Mouse (Mus musculus) embryonic fibroblast, embryonic 13.5 days (primary cell): ENCODE data around the gene AK157302.

Experiments used
- CTCF ChIP-seq: IDR thresholded peaks from 2 replicates; pipeline ENCODE4 v1.5.1; 2011; ENCODE audit warnings: mild to moderate bottlenecking, control low read depth, low read length, moderate library complexity, borderline replicate concordance; ENCODE audit not compliant: insufficient read depth
- POLR2A ChIP-seq: IDR thresholded peaks from 2 replicates; pipeline ENCODE4 v1.6.1; 2011; ENCODE audit warnings: low read depth, mild to moderate bottlenecking, control low read depth, low read length, moderate library complexity

- no peak for TF ChIP-seq POLR2A
- no peak for TF ChIP-seq CTCF
Observed at GRCm38 (mm10) chr13:21486881-21487280, 8.1 kb upstream of the AK157302 start.
